Mouse (Mus musculus) neural tube, embryonic 10.5 days (tissue): ENCODE results near the gene Timm22.

Experiments used
- DNase-seq: peaks from one replicate; pipeline ENCODE4 v3.0.0-alpha.2; 2017; ENCODE audit warnings: low spot score; ENCODE audit errors: extremely low spot score

Gene Timm22

GRCm38 (mm10) chr11:76406702-76407583, at the start of gene Timm22:
TSS of gene Timm22 (plus strand) at chr11:76406952.
- peak; percentile 95 for DNase-seq

GRCm38 (mm10) chr11:76357464-76357863, 49.3 kb upstream of the Timm22 start:
- DNase-seq: no peak

GRCm38 (mm10) chr11:76358628-76359320, 48.0 kb upstream of the Timm22 start:
- no peak for DNase-seq

GRCm38 (mm10) chr11:76360255-76360654, 46.5 kb upstream of the Timm22 start:
- no peak for DNase-seq

GRCm38 (mm10) chr11:76361422-76361821, 45.3 kb upstream of the Timm22 start:
- DNase-seq: no peak

GRCm38 (mm10) chr11:76363178-76363577, 43.6 kb upstream of the Timm22 start:
- DNase-seq: peak; percentile 67

- no peak for DNase-seq
Observed at GRCm38 (mm10) chr11:76363636-76364035, 43.1 kb upstream of the Timm22 start.

- DNase-seq: no peak
Observed at GRCm38 (mm10) chr11:76364038-76364437, 42.7 kb upstream of the Timm22 start.

GRCm38 (mm10) chr11:76366720-76367119, 40.0 kb upstream of the Timm22 start:
- DNase-seq: no peak

GRCm38 (mm10) chr11:76370491-76370890, 36.3 kb upstream of the Timm22 start:
- DNase-seq: no peak

GRCm38 (mm10) chr11:76372120-76372519, 34.6 kb upstream of the Timm22 start:
- no peak for DNase-seq

GRCm38 (mm10) chr11:76372534-76372933, 34.2 kb upstream of the Timm22 start:
- no peak for DNase-seq

GRCm38 (mm10) chr11:76374491-76375185, 32.1 kb upstream of the Timm22 start:
- peak; percentile 81 for DNase-seq

GRCm38 (mm10) chr11:76376425-76376824, 30.3 kb upstream of the Timm22 start:
- DNase-seq: no peak

- peak; percentile 52 for DNase-seq
Observed at GRCm38 (mm10) chr11:76379921-76380544, 26.7 kb upstream of the Timm22 start.

- no peak for DNase-seq
Observed at GRCm38 (mm10) chr11:76381201-76381885, 25.4 kb upstream of the Timm22 start.

- peak; percentile 32 for DNase-seq
Observed at GRCm38 (mm10) chr11:76382711-76383324, 23.9 kb upstream of the Timm22 start.

- no peak for DNase-seq
Observed at GRCm38 (mm10) chr11:76384307-76384706, 22.4 kb upstream of the Timm22 start.

- DNase-seq: no peak
Observed at GRCm38 (mm10) chr11:76385017-76385416, 21.7 kb upstream of the Timm22 start.

- no peak for DNase-seq
Observed at GRCm38 (mm10) chr11:76385746-76386145, 21.0 kb upstream of the Timm22 start.
